Mouse (Mus musculus) limb, embryonic 11.5 days (tissue): ENCODE measurements at regions not wholly inside any gene's neighbourhood (a gene's known extent, or its start where the extent isn't known, plus 50 kb on each side); places are given as distances from the start of the nearest gene placed in this dataset.

ENCODE experiments used
- ATAC-seq: fragments of 200-750 bp; cut with Nextera tagmentation; 2 replicates; pipeline ENCODE4 v1.8.0; 2017; ENCODE audit warnings: low read depth; ENCODE audit not compliant: insufficient number of reproducible peaks, low FRiP score, low TSS enrichment
- DNase-seq: peaks from one replicate; pipeline ENCODE4 v3.0.0-alpha.2; 2015; ENCODE audit warnings: low spot score
- H3K27ac ChIP-seq: fragments of 300-500 bp; sonication (generic); replicated peaks from 2 replicates; pipeline ENCODE4 v1.5.1; 2014; ENCODE audit warnings: low read depth, mild to moderate bottlenecking, low read length
- H3K27me3 ChIP-seq: fragments of 300-500 bp; sonication (generic); 2 replicates; pipeline ENCODE4 v1.6.1; 2014; ENCODE audit warnings: mild to moderate bottlenecking, low read length, mixed read lengths; ENCODE audit not compliant: control insufficient read depth, insufficient read depth
- H3K36me3 ChIP-seq: fragments of 300-500 bp; sonication (generic); 2 replicates; pipeline ENCODE4 v1.6.1; 2014; ENCODE audit warnings: mild to moderate bottlenecking, low read length, moderate library complexity, mixed read lengths; ENCODE audit not compliant: control insufficient read depth, insufficient read depth
- H3K4me1 ChIP-seq: fragments of 300-500 bp; sonication (generic); 2 replicates; pipeline ENCODE4 v1.6.1; 2014; ENCODE audit warnings: low read length, mixed read lengths; ENCODE audit not compliant: control insufficient read depth, insufficient read depth
- H3K4me2 ChIP-seq: fragments of 300-500 bp; sonication (generic); 2 replicates; pipeline ENCODE4 v1.6.1; 2014; ENCODE audit warnings: low read depth, mild to moderate bottlenecking, moderate library complexity; ENCODE audit not compliant: severe bottlenecking
- H3K4me3 ChIP-seq: fragments of 300-500 bp; sonication (generic); 2 replicates; pipeline ENCODE4 v1.5.1; 2014; ENCODE audit warnings: low read depth, low read length
- H3K9ac ChIP-seq: fragments of 300-500 bp; sonication (generic); 2 replicates; pipeline ENCODE4 v1.6.1; 2014; ENCODE audit warnings: mild to moderate bottlenecking, low read length
- H3K9me3 ChIP-seq: fragments of 300-500 bp; sonication (generic); 2 replicates; pipeline ENCODE4 v1.6.1; 2016; ENCODE audit warnings: low read length; ENCODE audit not compliant: control insufficient read depth
- WGBS: fragments of 180-500 bp; shearing (Covaris S2); extraction: QIAGEN DNeasy Blood & Tissue Kit; methylation state at CpG from one replicate; pipeline ENCODE4 v1.1.7; 2014; 5-methylcytosine and 5-hydroxymethylcytosine counted together

- no peak overlapping the region for H3K27ac ChIP-seq
- DNase-seq (no peak), ATAC-seq (no peak)
- H3K27me3 ChIP-seq = no peaks in the 10 kb centered on the region
- no peaks in the 10 kb centered on the region for H3K36me3 ChIP-seq
- no peaks in the 10 kb centered on the region for H3K9me3 ChIP-seq
- 45% methylated on average over 3 of the region's 3 CpGs for WGBS
- peaks cover 3% of the 10 kb centered on the region; the same call in 1 of the 2 replicates for H3K4me1 ChIP-seq
- H3K4me2 ChIP-seq = no peak overlapping the region
- no peak overlapping the region for H3K4me3 ChIP-seq
- no peak overlapping the region for H3K9ac ChIP-seq
These were observed 92.0 kb upstream of the Zfp644 start for GRCm38 (mm10) chr5:106789136-106789535.

- WGBS = 71% methylated on average over 2 of the region's 2 CpGs
- H3K9me3 ChIP-seq = no peaks in the 10 kb centered on the region
- H3K27me3 ChIP-seq = no peaks in the 10 kb centered on the region
- H3K27ac ChIP-seq = no peak overlapping the region
- H3K4me2 ChIP-seq = no peak overlapping the region
- H3K4me1 ChIP-seq = peaks cover 8% of the 10 kb centered on the region; the same call in 1 of the 2 replicates
- no peak overlapping the region for H3K9ac ChIP-seq
- ATAC-seq = no peak
- no peak for DNase-seq
- no peaks in the 10 kb centered on the region for H3K36me3 ChIP-seq
- no peak overlapping the region for H3K4me3 ChIP-seq
These were observed 88.0 kb upstream of the Zfp644 start for GRCm38 (mm10) chr5:106785065-106785464.

GRCm38 (mm10) chr5:106783864-106784609 is 87.0 kb upstream of the Zfp644 start:
- DNase-seq (peak; percentile 67), ATAC-seq (peak; percentile 72)
- Histone ChIP-seq H3K4me1 (peaks cover 8% of the 10 kb centered on the region; the same call in 1 of the 2 replicates), H3K36me3 (no peaks in the 10 kb centered on the region), H3K9ac (no peak overlapping the region; the same call in 1 of the 2 replicates), H3K4me3 (no peak overlapping the region; the same call in 1 of the 2 replicates), H3K9me3 (no peaks in the 10 kb centered on the region), H3K27ac (peak overlapping the region; percentile 9; the same call in 1 of the 2 replicates), H3K27me3 (no peaks in the 10 kb centered on the region), H3K4me2 (peak overlapping the region; percentile 36)
- 15% methylated on average over 11 of the region's 11 CpGs for WGBS

- no peak overlapping the region for H3K4me3 ChIP-seq
- H3K27ac ChIP-seq = no peak overlapping the region
- no peak for ATAC-seq
- 94% methylated on average over 10 of the region's 10 CpGs for WGBS
- no peaks in the 10 kb centered on the region for H3K9me3 ChIP-seq
- peaks cover 10% of the 10 kb centered on the region; the same call in 1 of the 2 replicates for H3K4me1 ChIP-seq
- no peaks in the 10 kb centered on the region for H3K27me3 ChIP-seq
- no peak for DNase-seq
- H3K4me2 ChIP-seq = no peak overlapping the region
- no peaks in the 10 kb centered on the region for H3K36me3 ChIP-seq
- H3K9ac ChIP-seq = no peak overlapping the region
These were observed 83.7 kb upstream of the Zfp644 start for GRCm38 (mm10) chr5:106780749-106781148.

GRCm38 (mm10) chr5:106778176-106778781 is 81.2 kb upstream of the Zfp644 start:
- H3K4me3 ChIP-seq = no peak overlapping the region
- H3K9ac ChIP-seq = no peak overlapping the region
- H3K4me1 ChIP-seq = peaks cover 7% of the 10 kb centered on the region; the same call in 1 of the 2 replicates
- DNase-seq = no peak
- no peak overlapping the region for H3K27ac ChIP-seq
- H3K36me3 ChIP-seq = no peaks in the 10 kb centered on the region
- H3K9me3 ChIP-seq = no peaks in the 10 kb centered on the region
- 35% methylated on average over 8 of the region's 8 CpGs for WGBS
- H3K4me2 ChIP-seq = no peak overlapping the region
- no peak for ATAC-seq
- no peaks in the 10 kb centered on the region for H3K27me3 ChIP-seq

- DNase-seq (no peak), ATAC-seq (no peak)
- Histone ChIP-seq H3K4me3 (no peak overlapping the region), H3K27me3 (no peaks in the 10 kb centered on the region), H3K27ac (no peak overlapping the region), H3K36me3 (no peaks in the 10 kb centered on the region), H3K4me1 (peaks cover 8% of the 10 kb centered on the region; the same call in 1 of the 2 replicates), H3K9me3 (no peaks in the 10 kb centered on the region), H3K9ac (no peak overlapping the region), H3K4me2 (no peak overlapping the region)
- 45% methylated on average over 5 of the region's 5 CpGs for WGBS
These were observed 78.1 kb upstream of the Zfp644 start for GRCm38 (mm10) chr5:106775010-106775693.

- no peak overlapping the region for H3K9ac ChIP-seq
- H3K27ac ChIP-seq = no peak overlapping the region
- ATAC-seq (0 out of 2 replicates have a peak, but pooled peaks have one; percentile 31), DNase-seq (peak; percentile 35)
- no peaks in the 10 kb centered on the region for H3K36me3 ChIP-seq
- H3K4me1 ChIP-seq = peaks cover 8% of the 10 kb centered on the region; the same call in 1 of the 2 replicates
- 48% methylated on average over 3 of the region's 3 CpGs for WGBS
- H3K4me2 ChIP-seq = no peak overlapping the region
- no peak overlapping the region for H3K4me3 ChIP-seq
- H3K9me3 ChIP-seq = no peaks in the 10 kb centered on the region
- no peaks in the 10 kb centered on the region for H3K27me3 ChIP-seq
These were observed 76.3 kb upstream of the Zfp644 start for GRCm38 (mm10) chr5:106773201-106773934.

- 79% methylated on average over 1 of the region's 1 CpGs for WGBS
- Histone ChIP-seq H3K9ac (no peak overlapping the region), H3K27ac (no peak overlapping the region), H3K4me2 (no peak overlapping the region), H3K9me3 (no peaks in the 10 kb centered on the region), H3K27me3 (no peaks in the 10 kb centered on the region), H3K4me3 (no peak overlapping the region), H3K36me3 (no peaks in the 10 kb centered on the region), H3K4me1 (peaks cover 5% of the 10 kb centered on the region; the same call in 1 of the 2 replicates)
- no peak for ATAC-seq
- no peak for DNase-seq
These were observed 73.9 kb upstream of the Zfp644 start for GRCm38 (mm10) chr5:106771029-106771428.
